Mouse (Mus musculus): ENCODE measurements around the gene H2-M10.4.
A peak's percentile ranks its signal among the peaks of the same experiment; 100 is the strongest.
"Not testable (repeated sequence)": the region's sequence is repeated elsewhere in the genome, so short reads cannot be mapped to it uniquely, and the experiment has no call there.

The H2-M10.4 gene

GRCm38 (mm10) chr17:36462234-36462633 lies at the start of gene H2-M10.4:
TSS of gene H2-M10.4 (minus strand) at chr17:36462334.
- DNase-seq: no peak

DNA sequence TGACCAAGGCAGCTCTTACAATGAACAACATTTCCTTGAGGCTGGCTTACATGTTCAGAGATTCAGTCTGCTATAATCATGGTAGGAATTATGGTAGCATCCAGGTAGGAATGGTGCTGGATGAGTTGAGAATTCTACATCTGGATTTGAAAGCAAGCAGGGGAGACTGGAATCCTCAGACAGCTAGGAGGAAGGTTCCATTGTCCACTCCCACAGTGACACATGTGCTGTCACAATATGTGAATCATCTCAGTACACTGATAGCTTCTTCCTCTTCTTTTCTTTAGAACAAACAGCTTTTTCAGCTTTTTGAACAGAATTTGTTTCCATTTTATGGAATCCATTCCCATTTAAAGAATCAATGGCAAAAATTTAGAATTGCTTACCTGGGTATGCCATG lies 41.8 kb upstream of the H2-M10.4 start:
- DNase-seq: no peak

DNA sequence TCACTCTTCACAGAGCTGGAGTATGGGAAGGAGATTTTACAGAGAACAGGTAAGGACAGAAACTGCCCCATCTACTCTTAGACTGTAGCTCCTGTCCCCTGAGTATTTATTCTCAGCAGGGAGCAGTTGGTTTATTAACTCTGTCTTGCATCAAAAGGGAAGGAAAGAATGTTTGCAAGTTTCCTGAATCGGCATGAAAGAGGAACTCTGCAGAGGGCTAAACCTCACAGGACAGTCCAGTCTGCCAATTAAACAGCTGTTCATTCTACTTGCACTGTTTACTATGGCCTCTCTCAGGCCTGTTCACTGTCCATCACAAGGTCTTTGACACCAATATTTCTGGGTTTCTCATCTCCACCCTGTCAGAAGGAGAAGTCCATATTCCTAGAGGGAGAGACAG lies 38.3 kb upstream of the H2-M10.4 start:
- DNase-seq: no peak

DNA sequence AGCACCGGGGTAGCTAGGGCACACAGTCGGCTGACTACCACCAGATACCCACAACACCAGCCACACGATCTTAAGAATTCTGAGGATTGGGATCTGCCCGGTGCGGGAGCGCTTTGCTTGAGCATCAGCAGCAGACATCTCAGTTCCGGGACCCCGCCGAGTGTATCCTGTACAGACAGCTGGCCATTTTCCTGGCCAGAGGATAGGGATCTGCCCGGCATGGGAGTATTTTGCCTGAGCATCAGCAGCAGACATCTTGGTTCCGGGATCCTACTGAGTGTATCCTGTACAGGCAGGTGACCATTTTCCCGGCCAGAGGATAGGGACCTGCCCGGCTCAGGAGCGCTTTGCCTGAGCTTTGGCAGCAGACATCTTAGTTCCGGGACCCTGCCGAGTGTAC lies 26.0 kb upstream of the H2-M10.4 start:
- not testable (repeated sequence) for DNase-seq

- no peak for DNase-seq
Measured at GRCm38 (mm10) chr17:36486687-36487230, 24.6 kb upstream of the H2-M10.4 start.

DNA sequence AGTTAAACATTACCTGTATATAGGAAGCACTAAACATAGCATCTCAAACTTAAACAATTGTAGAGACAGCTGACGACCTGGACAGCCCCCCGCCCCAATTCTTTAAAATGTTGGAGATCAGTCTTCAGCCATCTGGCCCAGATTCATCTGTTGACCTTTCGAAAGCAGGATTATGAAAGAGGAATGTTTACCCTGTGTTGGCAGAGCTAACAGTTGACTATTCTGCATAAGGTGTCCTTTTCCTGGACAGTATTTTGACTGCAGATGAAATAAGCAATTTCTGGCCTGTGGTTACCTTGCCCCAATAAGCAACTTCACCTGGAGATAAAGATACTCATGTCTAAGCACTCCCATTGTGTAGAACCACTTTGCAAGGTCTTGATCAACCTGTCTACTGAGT lies 21.7 kb upstream of the H2-M10.4 start:
- DNase-seq: no peak

GRCm38 (mm10) chr17:36456260-36456659 lies 5.9 kb downstream of the H2-M10.4 start:
- no peak for DNase-seq

GRCm38 (mm10) chr17:36431411-36431810 lies 30.7 kb downstream of the H2-M10.4 start:
- no peak for DNase-seq

GRCm38 (mm10) chr17:36418091-36418754 lies 43.9 kb downstream of the H2-M10.4 start:
- DNase-seq: peak in 1 of 2 experiments; percentile 13

- no peak for DNase-seq
Measured at GRCm38 (mm10) chr17:36417416-36417815, 44.7 kb downstream of the H2-M10.4 start.

DNA sequence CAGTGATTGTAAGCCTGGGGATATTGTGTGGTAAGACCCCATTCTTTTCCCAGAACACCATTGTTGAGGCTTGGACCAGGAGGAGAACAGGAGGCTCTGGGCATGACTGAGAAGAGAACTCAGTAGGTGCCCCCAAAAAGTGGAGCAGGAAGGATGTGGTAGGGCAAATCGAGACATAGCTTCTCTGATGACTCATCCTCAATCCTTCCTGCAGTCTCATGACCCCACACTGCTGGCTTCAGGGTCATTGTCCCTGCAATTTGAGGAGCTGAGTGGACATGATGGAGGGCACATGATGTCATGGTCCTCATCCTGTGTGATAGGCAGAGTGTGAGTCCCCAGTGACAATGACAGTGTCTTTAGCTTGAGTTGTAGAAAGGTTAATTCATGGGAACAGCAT lies 46.7 kb downstream of the H2-M10.4 start:
- no peak for DNase-seq

- no peak for DNase-seq
Measured at GRCm38 (mm10) chr17:36414361-36414760, 47.8 kb downstream of the H2-M10.4 start.

All from kidney, adult 8-10 months (tissue).